Mouse (Mus musculus): ENCODE data around the gene Kif3a. TPM values are rescaled to one million over a fixed set of nuclear protein-coding genes. Genes with fewer than 3 reads are reported as not detected.

Gene Kif3a
- polyA plus RNA-seq, 1 experiment, result 4.2 TPM

DNA sequence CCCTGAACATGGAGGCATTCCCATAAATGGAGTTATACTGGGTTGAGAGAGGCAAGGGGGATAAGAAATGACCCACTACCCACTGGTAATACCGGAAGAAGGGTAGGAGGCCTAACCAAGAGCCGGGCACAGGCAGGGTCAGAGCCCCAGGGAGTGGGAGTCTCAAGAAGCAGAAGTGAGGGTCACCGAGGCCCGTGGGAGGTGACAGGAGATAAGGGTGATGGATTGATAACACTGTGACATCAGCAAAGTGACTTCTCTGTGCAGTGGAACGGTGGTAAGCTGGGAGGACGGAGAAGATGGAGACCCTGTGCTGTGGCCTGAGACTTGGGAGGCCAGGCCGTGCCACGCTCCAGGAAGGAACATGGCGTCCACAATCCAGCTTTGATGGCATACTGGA is 56.4 kb downstream of the Kif3a start:
- Histone ChIP-seq H3K27ac (ENCODE audit: control insufficient read depth, insufficient read depth, low read length) (no peak overlapping the region), H3K27me3 (ENCODE audit: control insufficient read depth, insufficient read depth, low read length) (no peaks in the 10 kb centered on the region), H3K4me3 (ENCODE audit: control insufficient read depth, insufficient read depth, low read length) (no peak overlapping the region), H3K36me3 (ENCODE audit: control insufficient read depth, insufficient read depth, low read length) (no peaks in the 10 kb centered on the region), H3K4me1 (replicated peaks; ENCODE audit: control insufficient read depth, insufficient read depth, low read length) (no peaks in the 10 kb centered on the region)
- no peak for TF ChIP-seq CTCF (IDR thresholded peaks at IDR 0.05; ENCODE audit: borderline replicate concordance, control insufficient read depth, extremely low read depth, insufficient read depth, low read length, poor library complexity)
- no peak for DNase-seq
- WGBS, result 92% methylated on average over 9 of the region's 9 CpGs

DNA sequence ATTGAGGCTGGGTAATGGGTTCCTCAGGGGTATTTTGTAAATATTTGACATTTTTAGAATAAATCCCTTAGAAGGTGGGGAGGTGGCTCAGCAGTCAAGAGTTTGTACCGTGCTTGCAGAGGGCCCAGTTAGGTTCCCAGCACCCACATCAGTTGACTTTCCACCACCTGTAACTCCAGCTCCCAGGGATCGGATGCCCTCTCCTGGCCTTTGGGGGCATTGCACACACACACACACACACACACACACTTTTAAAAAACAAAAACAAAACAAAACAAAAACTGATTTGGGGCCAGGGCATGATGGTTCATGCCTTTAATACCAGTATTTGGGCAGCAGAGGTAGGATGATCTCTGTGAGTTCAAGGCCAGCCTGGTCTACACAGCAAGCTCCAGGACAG is 56.9 kb downstream of the Kif3a start:
- H3K4me1 ChIP-seq (replicated peaks; ENCODE audit: control insufficient read depth, insufficient read depth, low read length), result no peaks in the 10 kb centered on the region
- H3K27me3 ChIP-seq (ENCODE audit: control insufficient read depth, insufficient read depth, low read length), result no peaks in the 10 kb centered on the region
- TF ChIP-seq POLR2A (IDR thresholded peaks at IDR 0.05; ENCODE audit: control insufficient read depth, extremely low read depth, insufficient read depth, low read length, poor library complexity) (no peak), CTCF (IDR thresholded peaks at IDR 0.05; ENCODE audit: borderline replicate concordance, control insufficient read depth, extremely low read depth, insufficient read depth, low read length, poor library complexity) (no peak)
- H3K27ac ChIP-seq (ENCODE audit: control insufficient read depth, insufficient read depth, low read length), result no peak overlapping the region
- H3K36me3 ChIP-seq (ENCODE audit: control insufficient read depth, insufficient read depth, low read length), result no peaks in the 10 kb centered on the region
- DNase-seq, result no peak
- no peak overlapping the region for H3K4me3 ChIP-seq (ENCODE audit: control insufficient read depth, insufficient read depth, low read length)
- WGBS, result 97% methylated on average over 2 of the region's 2 CpGs

DNA sequence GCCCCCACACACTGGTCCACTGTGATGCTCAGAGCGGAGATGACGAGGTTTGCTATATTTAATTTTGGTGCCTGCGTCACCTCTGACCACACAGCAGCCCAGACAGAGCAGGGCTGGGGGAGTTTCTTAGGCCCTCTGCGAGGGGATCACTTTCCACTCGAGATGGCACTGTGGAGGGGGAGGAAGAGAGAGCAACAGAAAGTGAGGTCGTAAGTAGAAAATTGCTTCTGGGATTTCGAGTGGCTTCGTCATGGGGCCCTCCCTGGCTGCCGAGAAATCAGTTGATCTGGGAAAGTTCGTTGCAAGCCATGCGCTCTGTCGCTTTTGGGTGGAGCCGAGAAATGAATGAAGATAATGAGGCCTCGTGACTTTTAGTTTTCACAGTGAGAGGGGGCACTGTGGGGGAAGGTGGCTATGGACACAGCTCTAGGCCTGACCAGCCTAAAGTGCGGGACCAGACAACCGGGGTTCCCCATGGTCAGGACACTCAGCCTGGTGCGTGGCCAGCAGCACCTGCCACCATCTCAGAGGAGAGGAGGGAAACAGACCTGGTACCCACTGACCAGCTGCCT is 59.7 kb downstream of the Kif3a start:
- Histone ChIP-seq H3K4me3 (ENCODE audit: control insufficient read depth, insufficient read depth, low read length) (no peak overlapping the region), H3K36me3 (ENCODE audit: control insufficient read depth, insufficient read depth, low read length) (no peaks in the 10 kb centered on the region), H3K4me1 (replicated peaks; ENCODE audit: control insufficient read depth, insufficient read depth, low read length) (no peaks in the 10 kb centered on the region), H3K27me3 (ENCODE audit: control insufficient read depth, insufficient read depth, low read length) (no peaks in the 10 kb centered on the region), H3K27ac (ENCODE audit: control insufficient read depth, insufficient read depth, low read length) (no peak overlapping the region)
- TF ChIP-seq POLR2A (IDR thresholded peaks at IDR 0.05; ENCODE audit: control insufficient read depth, extremely low read depth, insufficient read depth, low read length, poor library complexity), result no peak
- TF ChIP-seq CTCF (IDR thresholded peaks at IDR 0.05; ENCODE audit: borderline replicate concordance, control insufficient read depth, extremely low read depth, insufficient read depth, low read length, poor library complexity), result no peak
- 92% methylated on average over 17 of the region's 17 CpGs for WGBS
- DNase-seq, result no peak

DNA sequence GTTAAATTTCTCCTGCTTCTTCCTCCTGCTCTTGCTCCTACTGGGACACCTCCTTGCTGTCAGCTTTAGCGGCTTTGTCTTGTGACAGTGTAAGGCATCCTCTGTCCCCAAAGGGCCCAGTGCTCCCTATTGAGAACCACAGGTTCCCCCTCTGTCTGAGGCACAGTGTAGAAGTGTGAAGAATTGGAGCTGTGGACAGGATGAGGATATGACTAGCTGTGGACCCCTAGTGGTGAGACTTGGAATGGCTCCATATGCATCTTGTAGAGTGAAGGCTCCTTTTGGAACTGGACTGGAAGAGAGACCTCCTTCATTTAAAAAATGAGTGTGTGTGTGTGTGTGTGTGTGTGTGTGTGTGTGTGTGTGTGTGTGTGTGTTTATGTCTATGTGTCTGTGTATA is 60.7 kb downstream of the Kif3a start:
- no peaks in the 10 kb centered on the region for H3K4me1 ChIP-seq (replicated peaks; ENCODE audit: control insufficient read depth, insufficient read depth, low read length)
- H3K27ac ChIP-seq (ENCODE audit: control insufficient read depth, insufficient read depth, low read length), result no peak overlapping the region
- H3K36me3 ChIP-seq (ENCODE audit: control insufficient read depth, insufficient read depth, low read length), result no peaks in the 10 kb centered on the region
- no peaks in the 10 kb centered on the region for H3K27me3 ChIP-seq (ENCODE audit: control insufficient read depth, insufficient read depth, low read length)
- TF ChIP-seq POLR2A (IDR thresholded peaks at IDR 0.05; ENCODE audit: control insufficient read depth, extremely low read depth, insufficient read depth, low read length, poor library complexity), result no peak
- TF ChIP-seq CTCF (IDR thresholded peaks at IDR 0.05; ENCODE audit: borderline replicate concordance, control insufficient read depth, extremely low read depth, insufficient read depth, low read length, poor library complexity), result no peak
- no peak overlapping the region for H3K4me3 ChIP-seq (ENCODE audit: control insufficient read depth, insufficient read depth, low read length)
- WGBS, result 17% methylated on average over 1 of the region's 1 CpGs
- DNase-seq, result peak; percentile 72

DNA sequence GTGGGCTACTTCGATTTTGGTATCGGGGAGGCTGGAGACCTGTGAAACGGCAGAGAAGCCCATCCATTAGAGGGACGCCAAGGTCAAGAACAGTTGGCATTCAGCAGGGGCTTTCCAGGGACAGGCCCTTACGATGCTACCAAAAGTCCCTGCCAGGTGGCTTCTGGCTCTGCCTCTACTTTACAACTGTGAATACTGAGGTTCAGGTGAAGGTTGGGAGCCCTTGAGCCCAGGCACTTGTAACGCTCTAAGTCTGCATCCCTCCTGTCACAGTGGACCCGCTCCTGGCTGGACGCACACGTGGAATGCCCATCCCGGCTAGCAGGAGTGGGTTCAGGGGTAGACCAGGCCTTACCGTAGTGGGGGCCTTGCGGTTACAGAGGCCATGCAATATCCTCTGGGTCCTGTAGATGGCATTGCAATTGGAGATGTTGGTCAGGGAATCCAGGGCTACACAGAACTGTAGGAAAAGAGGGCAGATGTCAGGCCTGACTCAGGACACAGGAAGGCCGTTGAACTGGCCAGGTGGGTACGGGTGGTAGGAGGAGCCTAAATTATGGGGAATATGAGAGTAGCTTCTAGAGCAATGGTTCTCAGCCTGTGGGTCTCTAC is 65.0 kb downstream of the Kif3a start:
- no peak overlapping the region for H3K27ac ChIP-seq (ENCODE audit: control insufficient read depth, insufficient read depth, low read length)
- no peaks in the 10 kb centered on the region for H3K27me3 ChIP-seq (ENCODE audit: control insufficient read depth, insufficient read depth, low read length)
- TF ChIP-seq CTCF (IDR thresholded peaks at IDR 0.05; ENCODE audit: borderline replicate concordance, control insufficient read depth, extremely low read depth, insufficient read depth, low read length, poor library complexity) (no peak), POLR2A (IDR thresholded peaks at IDR 0.05; ENCODE audit: control insufficient read depth, extremely low read depth, insufficient read depth, low read length, poor library complexity) (no peak)
- no peaks in the 10 kb centered on the region for H3K36me3 ChIP-seq (ENCODE audit: control insufficient read depth, insufficient read depth, low read length)
- no peak for DNase-seq
- H3K4me3 ChIP-seq (ENCODE audit: control insufficient read depth, insufficient read depth, low read length), result no peak overlapping the region
- 92% methylated on average over 14 of the region's 14 CpGs for WGBS
- peaks cover 9% of the 10 kb centered on the region for H3K4me1 ChIP-seq (replicated peaks; ENCODE audit: control insufficient read depth, insufficient read depth, low read length)

DNA sequence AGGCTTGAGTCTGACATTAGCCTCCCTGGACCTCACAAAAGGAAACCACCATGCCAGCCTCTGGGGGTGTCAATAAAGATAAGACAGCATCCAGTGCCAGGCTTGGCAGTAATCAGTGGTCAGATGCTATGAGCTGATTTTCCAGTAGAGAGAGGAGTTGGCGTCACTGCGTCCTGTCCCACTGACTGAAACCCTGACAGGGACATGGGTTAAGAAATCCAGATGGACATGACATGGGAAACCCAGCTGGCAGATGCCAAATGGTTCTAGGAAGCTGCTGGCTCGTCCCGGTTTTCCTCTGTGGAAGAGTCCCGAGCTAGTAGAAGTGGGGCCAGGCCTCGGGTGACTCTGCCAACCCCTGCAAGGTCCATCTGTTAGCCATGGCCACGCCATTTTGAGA is 66.5 kb downstream of the Kif3a start:
- no peaks in the 10 kb centered on the region for H3K27me3 ChIP-seq (ENCODE audit: control insufficient read depth, insufficient read depth, low read length)
- no peak for DNase-seq
- H3K4me1 ChIP-seq (replicated peaks; ENCODE audit: control insufficient read depth, insufficient read depth, low read length), result peaks cover 9% of the 10 kb centered on the region
- no peak overlapping the region for H3K27ac ChIP-seq (ENCODE audit: control insufficient read depth, insufficient read depth, low read length)
- 94% methylated on average over 7 of the region's 7 CpGs for WGBS
- TF ChIP-seq POLR2A (IDR thresholded peaks at IDR 0.05; ENCODE audit: control insufficient read depth, extremely low read depth, insufficient read depth, low read length, poor library complexity) (no peak), CTCF (IDR thresholded peaks at IDR 0.05; ENCODE audit: borderline replicate concordance, control insufficient read depth, extremely low read depth, insufficient read depth, low read length, poor library complexity) (no peak)
- no peaks in the 10 kb centered on the region for H3K36me3 ChIP-seq (ENCODE audit: control insufficient read depth, insufficient read depth, low read length)
- H3K4me3 ChIP-seq (ENCODE audit: control insufficient read depth, insufficient read depth, low read length), result no peak overlapping the region

DNA sequence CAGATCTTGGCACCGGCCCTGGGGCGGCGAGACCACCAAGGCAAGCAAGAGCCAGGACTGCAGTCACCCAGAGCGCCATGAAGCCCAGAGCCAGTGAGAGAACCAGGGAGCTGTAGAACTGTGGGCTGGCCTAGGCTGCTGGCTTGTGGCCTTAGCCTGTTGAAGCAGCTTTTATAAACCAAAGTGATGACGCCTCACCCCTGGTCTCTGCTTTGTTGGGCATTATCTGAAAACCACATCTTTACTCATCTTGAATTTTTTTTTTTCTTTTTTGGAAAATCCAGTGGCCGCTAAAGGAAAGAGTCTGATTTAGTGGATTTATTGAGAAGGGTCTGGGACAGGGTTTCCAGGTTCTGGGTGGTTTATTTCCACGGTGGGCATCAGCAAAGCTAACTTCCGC is 67.4 kb downstream of the Kif3a start, which contains the start of gene Il13:
Il13 (minus strand) TSS at position 147 of the 400 bp plus-strand sequence.
- Histone ChIP-seq H3K36me3 (ENCODE audit: control insufficient read depth, insufficient read depth, low read length) (no peaks in the 10 kb centered on the region), H3K4me3 (ENCODE audit: control insufficient read depth, insufficient read depth, low read length) (no peak within 1 kb of the TSS), H3K4me1 (replicated peaks; ENCODE audit: control insufficient read depth, insufficient read depth, low read length) (peaks cover 9% of the 10 kb centered on the region), H3K27me3 (ENCODE audit: control insufficient read depth, insufficient read depth, low read length) (no peaks in the 10 kb centered on the region), H3K27ac (ENCODE audit: control insufficient read depth, insufficient read depth, low read length) (no peak within 1 kb of the TSS)
- no peak for TF ChIP-seq POLR2A (IDR thresholded peaks at IDR 0.05; ENCODE audit: control insufficient read depth, extremely low read depth, insufficient read depth, low read length, poor library complexity)
- WGBS, result 88% methylated on average over 8 of the region's 8 CpGs
- DNase-seq, result no peak
